Mouse (Mus musculus) thymus, postnatal 36 days (tissue): ENCODE measurements around the gene Nobox.

ENCODE experiments used
- DNase-seq, 2 experiments: peaks; one replicate each; pipeline ENCODE4 v3.0.0; 2022; ENCODE audit warnings: mixed read lengths in 2 of 2

The Nobox gene

GRCm38 (mm10) chr6:43309454-43309853 lies at the start of gene Nobox:
Nobox (minus strand) TSS chr6:43309554.
- no peak for DNase-seq

DNA sequence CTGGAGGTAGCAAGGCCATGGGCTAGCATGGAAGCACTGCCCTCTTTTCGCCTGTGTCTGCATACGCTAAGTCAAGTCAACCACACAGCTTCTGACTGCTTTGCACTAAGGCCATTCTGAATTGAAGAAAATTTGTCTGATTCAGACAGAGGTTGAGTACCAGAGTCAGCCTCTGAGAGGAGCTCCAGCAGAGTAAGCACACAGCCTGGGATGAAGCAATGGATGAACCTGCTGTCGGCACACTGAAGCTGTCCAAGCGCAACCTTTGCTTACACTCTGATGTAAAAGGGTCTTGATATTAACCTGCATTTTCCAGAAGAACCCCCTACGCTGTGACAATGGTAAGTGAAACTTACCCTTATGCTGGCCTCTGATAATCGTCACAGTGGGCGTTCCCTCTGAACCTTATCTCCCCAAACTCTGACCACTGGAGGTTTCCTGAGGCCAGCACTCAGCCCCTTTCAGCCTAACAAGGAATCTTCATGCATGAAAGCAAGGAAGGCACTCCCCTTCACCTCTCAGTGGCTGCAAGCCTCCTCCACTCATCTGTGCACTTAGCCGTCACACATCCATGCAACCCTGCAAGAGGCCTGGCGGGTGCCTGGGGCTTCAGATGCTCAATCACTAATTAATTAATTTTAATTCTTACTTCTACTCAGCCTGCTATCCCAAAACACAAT lies 45.3 kb upstream of the Nobox start:
- DNase-seq, result no peak

GRCm38 (mm10) chr6:43353446-43353845 lies 44.1 kb upstream of the Nobox start:
- no peak for DNase-seq

GRCm38 (mm10) chr6:43349083-43349482 lies 39.7 kb upstream of the Nobox start:
- DNase-seq, result no peak

DNA sequence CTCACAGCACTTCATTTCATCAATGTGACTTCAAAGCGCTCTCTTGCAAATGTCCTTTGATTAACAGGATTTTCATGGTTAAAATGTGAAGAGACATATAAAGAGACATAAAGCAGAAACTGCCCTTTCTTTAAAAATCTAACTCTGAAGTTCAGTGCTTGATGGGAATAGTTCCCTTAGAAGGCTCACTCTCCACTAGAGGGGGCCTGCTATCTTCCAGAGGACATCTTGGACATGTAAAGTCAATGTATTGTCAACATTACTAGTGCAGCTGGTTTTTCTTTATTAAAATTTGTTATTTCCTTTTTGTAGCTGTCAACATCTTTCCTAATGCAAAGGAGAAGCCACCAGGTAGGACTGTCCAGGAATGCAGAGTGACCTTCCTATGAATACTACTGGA lies 38.3 kb upstream of the Nobox start:
- no peak for DNase-seq

GRCm38 (mm10) chr6:43343006-43343405 lies 33.7 kb upstream of the Nobox start:
- DNase-seq, result no peak

DNA sequence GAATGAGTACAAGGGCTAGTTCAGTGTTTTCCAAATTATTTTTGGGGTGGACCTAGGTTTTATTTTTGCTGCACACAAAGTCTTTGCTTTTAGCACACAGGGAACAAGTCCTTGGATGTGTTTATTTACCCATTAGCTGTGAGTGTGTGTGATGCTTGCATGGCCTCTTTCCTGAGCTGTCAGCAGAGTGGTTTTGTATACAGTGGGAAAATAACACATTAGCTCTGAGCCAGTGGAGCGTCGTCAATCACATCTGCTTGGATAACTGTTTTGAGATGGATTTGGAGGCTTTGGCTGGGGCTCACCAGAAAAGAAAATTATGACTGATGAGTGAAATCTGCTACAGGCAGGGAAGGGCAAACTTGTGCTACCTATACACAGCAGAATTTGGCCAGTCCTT lies 33.0 kb upstream of the Nobox start:
- DNase-seq, result no peak

- no peak for DNase-seq
These were observed 29.4 kb upstream of the Nobox start for GRCm38 (mm10) chr6:43338804-43339203.

GRCm38 (mm10) chr6:43337491-43337961 lies 28.2 kb upstream of the Nobox start:
- no peak for DNase-seq

GRCm38 (mm10) chr6:43335619-43336234 lies 26.4 kb upstream of the Nobox start:
- no peak for DNase-seq

DNA sequence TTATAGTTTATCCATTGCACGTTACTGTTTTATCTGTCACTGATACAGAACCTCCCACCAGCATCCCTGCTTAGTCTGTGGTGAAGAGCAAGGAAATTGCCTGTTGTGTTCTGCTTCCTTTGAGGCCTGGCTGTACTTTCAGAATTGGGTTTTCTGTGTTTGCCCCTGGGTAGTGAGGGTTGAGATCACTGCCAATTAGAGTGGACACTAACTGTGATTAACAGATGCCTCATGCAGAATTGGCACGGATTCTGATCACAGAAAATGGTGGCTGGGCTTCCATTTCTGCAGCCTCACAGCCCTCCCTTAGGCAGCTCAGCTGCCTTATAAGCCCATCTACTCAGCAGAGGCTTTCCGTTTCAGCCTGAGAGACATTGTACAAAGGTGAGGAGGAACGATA lies 24.1 kb upstream of the Nobox start:
- no peak for DNase-seq

DNA sequence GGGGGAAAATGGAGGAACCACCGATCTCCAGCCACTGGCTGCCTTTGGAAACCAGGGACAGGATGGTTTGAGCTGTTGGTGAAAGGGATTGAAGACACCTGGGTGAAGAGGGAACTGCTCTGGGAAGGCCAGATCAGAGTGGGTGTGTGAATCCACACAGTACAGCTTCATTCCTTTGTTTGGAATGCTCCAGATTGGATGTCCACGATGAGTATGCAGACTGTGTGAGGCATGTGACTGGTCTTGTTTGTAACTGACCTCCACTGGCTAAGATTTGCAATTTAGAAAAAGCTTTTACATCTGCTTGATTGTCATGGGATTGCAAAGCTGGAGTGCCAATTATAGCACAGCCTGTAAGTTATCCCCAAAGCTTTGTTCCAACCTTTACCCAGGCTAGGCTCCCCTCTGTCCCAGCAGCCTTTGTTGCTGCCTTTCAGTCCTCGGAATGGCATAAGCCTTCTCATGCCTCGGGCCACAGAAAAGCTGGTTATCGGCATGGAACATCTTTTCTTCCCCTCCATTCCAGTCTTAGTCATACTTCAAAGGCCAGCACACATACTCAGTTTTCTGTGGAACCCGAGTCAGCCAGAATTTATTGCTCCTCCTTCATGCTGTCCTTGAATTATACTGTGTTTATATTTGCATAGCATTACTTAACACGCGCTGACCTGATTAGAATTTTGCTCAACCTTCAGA lies 3.8 kb upstream of the Nobox start:
- DNase-seq, result no peak

- no peak for DNase-seq
These were observed 3.2 kb upstream of the Nobox start for GRCm38 (mm10) chr6:43312546-43312945.

DNA sequence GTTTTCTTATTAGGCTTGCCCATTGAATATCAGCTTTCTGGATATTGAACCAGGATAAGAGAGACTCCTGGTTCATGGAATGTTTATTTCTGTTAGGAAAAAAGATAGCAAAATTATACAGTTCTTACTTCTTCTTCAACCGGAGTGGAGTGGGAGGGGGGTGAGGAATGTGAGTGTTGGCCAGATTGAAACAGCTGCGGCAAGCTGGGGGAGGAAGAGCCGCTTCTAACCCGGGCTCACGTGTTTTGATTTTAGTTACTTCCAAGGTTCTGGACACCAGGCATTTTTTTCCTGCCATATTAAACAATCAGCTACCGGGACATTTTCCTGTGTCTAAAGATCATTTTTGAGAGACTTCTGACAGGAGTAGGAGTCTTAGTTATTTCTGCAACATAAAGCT lies 717 bp upstream of the Nobox start:
- no peak for DNase-seq

GRCm38 (mm10) chr6:43297508-43297850 lies 11.9 kb downstream of the Nobox start:
- DNase-seq, result no peak

- DNase-seq, result no peak
These were observed 12.4 kb downstream of the Nobox start for GRCm38 (mm10) chr6:43296798-43297507.

- DNase-seq, result no peak
These were observed 13.4 kb downstream of the Nobox start for GRCm38 (mm10) chr6:43295908-43296307.

DNA sequence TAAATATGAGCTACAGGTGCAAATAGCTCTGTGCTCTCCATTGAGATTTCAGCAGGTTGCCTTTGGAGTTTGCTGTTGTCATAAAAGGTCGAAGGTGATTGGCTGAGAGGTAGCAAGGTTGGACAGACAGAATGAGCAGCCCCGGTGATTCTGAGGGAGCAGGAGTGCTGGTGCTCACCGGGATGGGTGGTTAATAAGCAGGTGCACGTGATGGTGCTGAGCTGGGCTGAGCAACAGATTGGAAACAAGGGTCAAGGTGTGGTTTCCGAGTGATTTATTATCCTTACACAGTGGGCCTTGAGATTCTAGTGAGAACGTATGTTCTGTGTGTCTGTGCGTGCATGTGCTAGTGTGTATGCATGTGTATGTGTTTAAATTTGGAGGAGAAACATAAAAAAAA lies 16.2 kb downstream of the Nobox start:
- DNase-seq, result no peak

- DNase-seq, result no peak
These were observed 16.8 kb downstream of the Nobox start for GRCm38 (mm10) chr6:43292471-43293076.

- no peak for DNase-seq
These were observed 17.3 kb downstream of the Nobox start for GRCm38 (mm10) chr6:43292041-43292440.

- no peak for DNase-seq
These were observed 28.9 kb downstream of the Nobox start for GRCm38 (mm10) chr6:43280481-43280880.

DNA sequence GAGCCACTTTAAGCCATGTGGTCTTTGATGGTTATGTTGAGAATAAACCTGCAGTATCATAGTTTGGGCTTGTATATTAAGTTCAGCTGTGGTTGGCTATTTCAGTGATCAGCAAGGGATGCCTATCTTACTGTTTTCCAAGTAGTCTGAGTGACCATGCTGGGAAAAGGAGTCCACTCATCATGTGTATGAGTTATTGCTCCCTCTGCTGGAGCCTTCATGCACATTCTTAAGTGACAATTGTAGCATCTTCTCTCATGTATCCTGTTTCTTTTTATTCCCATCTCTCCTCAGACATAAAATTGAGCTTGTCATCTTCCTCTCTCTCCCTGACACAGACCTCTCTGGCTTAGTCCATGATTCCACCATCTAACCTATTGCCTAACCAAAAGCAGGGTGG lies 31.1 kb downstream of the Nobox start:
- DNase-seq, result no peak

GRCm38 (mm10) chr6:43274123-43274522 lies 35.2 kb downstream of the Nobox start:
- DNase-seq, result no peak
